Mouse (Mus musculus) liver, postnatal 0 days (tissue): ENCODE results near the gene Cbfb. TPM values are rescaled to one million over a fixed set of nuclear protein-coding genes. Genes with fewer than 3 reads are reported as not detected.

ENCODE experiments used
- ATAC-seq: fragments of 200-750 bp; cut with Nextera tagmentation; 2 replicates; pipeline ENCODE4 v1.8.0; 2017; ENCODE audit warnings: mild to moderate bottlenecking, moderate library complexity
- DNase-seq: peaks from one replicate; pipeline ENCODE4 v3.0.0-alpha.2; 2016
- H3K27ac ChIP-seq: fragments of 300-500 bp; sonication (generic); 2 replicates; pipeline ENCODE4 v1.5.1; 2014; ENCODE audit warnings: antibody characterized with exemption, moderate library complexity, mild to moderate bottlenecking, low read depth
- H3K27me3 ChIP-seq: fragments of 300-500 bp; sonication (generic); 2 replicates; pipeline ENCODE4 v1.6.1; 2014; ENCODE audit warnings: low read length, control low read depth, mixed read lengths; ENCODE audit not compliant: insufficient read depth
- H3K36me3 ChIP-seq: fragments of 300-500 bp; sonication (generic); replicated peaks from 2 replicates; pipeline ENCODE4 v1.6.1; 2014; ENCODE audit warnings: mild to moderate bottlenecking, control low read depth, low read length, moderate library complexity, mixed read lengths; ENCODE audit not compliant: insufficient read depth
- H3K4me1 ChIP-seq: fragments of 300-500 bp; sonication (generic); 2 replicates; pipeline ENCODE4 v1.6.1; 2014; ENCODE audit warnings: antibody characterized with exemption, mild to moderate bottlenecking, control low read depth; ENCODE audit not compliant: insufficient read depth
- H3K4me2 ChIP-seq: fragments of 300-500 bp; sonication (generic); 2 replicates; pipeline ENCODE4 v1.6.1; 2014; ENCODE audit warnings: low read depth, mild to moderate bottlenecking, low read length, moderate library complexity, mixed read lengths
- H3K4me3 ChIP-seq: fragments of 300-500 bp; sonication (generic); 2 replicates; pipeline ENCODE4 v1.5.1; 2014; ENCODE audit warnings: low read depth, low read length
- H3K9ac ChIP-seq: fragments of 300-500 bp; sonication (generic); replicated peaks from 2 replicates; pipeline ENCODE4 v1.6.1; 2014; ENCODE audit warnings: mild to moderate bottlenecking, moderate library complexity
- H3K9me3 ChIP-seq: fragments of 300-500 bp; sonication (generic); 2 replicates; pipeline ENCODE4 v1.6.1; 2016; ENCODE audit warnings: mild to moderate bottlenecking, control low read depth, low read length, mixed read lengths
- CTCF ChIP-seq: sonication (generic); IDR thresholded peaks from 2 replicates; pipeline ENCODE4 v1.5.1; 2016; ENCODE audit warnings: antibody characterized with exemption, low read depth
- EP300 ChIP-seq: IDR thresholded peaks from 2 replicates; pipeline ENCODE4 v1.6.1; 2016; ENCODE audit warnings: antibody characterized with exemption, low read depth, mild to moderate bottlenecking
- WGBS: fragments of 180-500 bp; shearing (Covaris S2); extraction: QIAGEN DNeasy Blood & Tissue Kit; methylation state at CpG from one replicate; pipeline ENCODE4 v1.1.7; 2014; ENCODE audit not compliant: insufficient replicate concordance; 5-methylcytosine and 5-hydroxymethylcytosine counted together
- polyA plus RNA-seq: library from polyadenylated mRNA; unstranded; fragments of >200 nt; fragmentation: Nextera tagmentation; extraction: Ambion mirVana; gene quantifications from 2 replicates; pipeline ENCODE4 v1.2.1, GENCODE M21; 2015

The Cbfb gene
- polyA plus RNA-seq, 1 experiment from 2014 or later, result 10.7 TPM

GRCm38 (mm10) chr8:105233126-105233935, 62.9 kb downstream of the Cbfb start:
- H3K4me3 ChIP-seq, result no peak overlapping the region
- no peak overlapping the region for H3K9ac ChIP-seq
- peaks cover 14% of the 10 kb centered on the region for H3K4me1 ChIP-seq
- peaks cover 38% of the 10 kb centered on the region for H3K36me3 ChIP-seq
- ATAC-seq (no peak), DNase-seq (no peak)
- H3K4me2 ChIP-seq, result no peak overlapping the region; the same call in 1 of the 2 replicates
- 67% methylated on average over 1 of the region's 1 CpGs for WGBS
- TF ChIP-seq CTCF (no peak), EP300 (no peak)
- H3K9me3 ChIP-seq, result no peaks in the 10 kb centered on the region
- H3K27me3 ChIP-seq, result no peaks in the 10 kb centered on the region
- no peak overlapping the region for H3K27ac ChIP-seq

DNA sequence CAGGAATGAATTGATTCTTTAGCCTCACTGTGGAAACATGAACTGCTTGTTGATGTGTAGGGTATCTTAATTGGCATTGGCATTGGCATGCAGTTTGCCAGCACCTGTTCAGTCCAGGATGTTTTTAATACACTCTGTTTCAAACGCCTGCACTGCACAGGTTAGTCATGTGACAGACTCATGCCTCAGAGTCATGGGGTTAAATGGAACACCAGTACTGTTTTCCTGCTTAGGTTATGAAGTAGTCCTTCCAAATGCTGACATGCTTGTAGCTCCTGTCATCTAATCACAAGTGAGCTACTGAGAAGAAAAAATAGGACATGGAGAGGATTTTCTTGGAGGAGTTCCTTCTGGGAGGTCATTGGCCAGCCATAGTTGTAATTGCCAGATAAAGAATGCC, 64.7 kb downstream of the Cbfb start:
- H3K36me3 ChIP-seq, result peaks cover 56% of the 10 kb centered on the region
- H3K27me3 ChIP-seq, result no peaks in the 10 kb centered on the region
- H3K4me2 ChIP-seq, result no peak overlapping the region
- no peak overlapping the region for H3K9ac ChIP-seq
- H3K4me1 ChIP-seq, result peaks cover 11% of the 10 kb centered on the region
- H3K4me3 ChIP-seq, result no peak overlapping the region
- TF ChIP-seq CTCF, result no peak
- no peak overlapping the region for H3K27ac ChIP-seq
- ATAC-seq, result no peak
- 81% methylated on average over 1 of the region's 1 CpGs for WGBS
- no peak for DNase-seq
- H3K9me3 ChIP-seq, result no peaks in the 10 kb centered on the region

DNA sequence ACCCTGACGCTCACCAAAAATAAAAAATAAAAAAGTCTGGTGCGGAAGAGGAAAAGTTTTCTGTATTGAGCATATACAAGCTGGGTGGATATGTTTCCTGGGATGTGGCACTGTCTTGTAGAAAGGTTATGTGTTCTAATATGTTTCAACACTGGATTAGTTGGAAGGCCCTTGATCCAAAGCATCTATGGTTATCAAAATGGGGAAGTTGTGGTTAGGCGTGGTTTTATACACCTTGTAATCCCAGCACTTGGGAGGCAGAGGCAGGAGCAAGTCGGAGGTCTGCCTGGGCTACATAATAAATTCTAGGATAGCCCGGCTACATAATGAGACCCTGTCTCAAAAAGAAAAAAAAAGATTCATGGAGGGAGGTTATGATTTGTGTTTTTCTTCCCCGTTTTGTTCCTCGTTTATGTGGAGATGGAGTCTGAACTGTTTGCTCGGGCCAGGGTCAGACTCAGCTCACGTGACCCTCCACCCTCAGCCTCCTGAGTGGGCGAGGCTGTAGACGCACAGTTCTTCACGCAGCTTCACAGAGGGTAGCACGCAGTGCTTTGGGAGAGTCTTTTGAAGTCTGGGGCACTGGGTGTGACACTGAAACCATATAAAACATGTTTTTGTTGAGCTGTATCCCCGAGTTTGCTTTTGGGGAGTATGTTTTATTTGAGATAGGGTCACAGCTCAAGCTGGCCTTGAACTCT, 67.1 kb downstream of the Cbfb start:
- H3K9ac ChIP-seq, result no peak overlapping the region
- no peaks in the 10 kb centered on the region for H3K27me3 ChIP-seq
- peaks cover 66% of the 10 kb centered on the region for H3K36me3 ChIP-seq
- H3K4me3 ChIP-seq, result no peak overlapping the region
- H3K4me2 ChIP-seq, result no peak overlapping the region
- DNase-seq, result no peak
- ATAC-seq, result no peak
- no peaks in the 10 kb centered on the region for H3K9me3 ChIP-seq
- 77% methylated on average over 14 of the region's 14 CpGs for WGBS
- no peak overlapping the region for H3K27ac ChIP-seq
- H3K4me1 ChIP-seq, result peaks cover 6% of the 10 kb centered on the region
- no peak for TF ChIP-seq CTCF
- no peak for TF ChIP-seq EP300

GRCm38 (mm10) chr8:105241016-105241415, 70.5 kb downstream of the Cbfb start:
- no peaks in the 10 kb centered on the region for H3K9me3 ChIP-seq
- WGBS, result 94% methylated on average over 7 of the region's 7 CpGs
- H3K4me3 ChIP-seq, result no peak overlapping the region
- no peaks in the 10 kb centered on the region for H3K4me1 ChIP-seq
- DNase-seq (no peak), ATAC-seq (no peak)
- H3K9ac ChIP-seq, result no peak overlapping the region
- TF ChIP-seq CTCF, result no peak
- no peak for TF ChIP-seq EP300
- H3K27ac ChIP-seq, result no peak overlapping the region
- H3K4me2 ChIP-seq, result no peak overlapping the region
- H3K36me3 ChIP-seq, result peaks cover 60% of the 10 kb centered on the region
- H3K27me3 ChIP-seq, result no peaks in the 10 kb centered on the region

DNA sequence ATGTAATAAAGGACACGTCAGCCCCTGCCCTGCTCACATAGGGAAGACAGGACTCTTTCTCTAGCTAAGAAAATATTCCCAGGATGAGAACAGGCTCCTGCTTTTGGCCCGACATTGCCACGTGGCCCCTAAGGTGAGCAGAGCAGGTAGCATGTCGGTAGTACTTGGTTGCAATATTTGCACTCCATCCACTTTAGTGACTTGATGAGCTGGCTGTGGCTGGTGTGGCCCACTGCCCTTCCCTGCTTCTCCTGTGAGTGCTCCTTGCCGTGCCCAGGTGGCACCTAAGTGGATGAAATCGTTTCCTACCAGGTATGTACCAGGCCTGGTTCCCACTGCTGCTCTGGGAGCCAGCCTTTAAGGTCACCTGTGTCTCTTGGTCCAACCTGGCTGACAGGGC, 81.5 kb downstream of the Cbfb start:
- H3K36me3 ChIP-seq, result peaks cover 59% of the 10 kb centered on the region
- no peak for DNase-seq
- WGBS, result 93% methylated on average over 6 of the region's 6 CpGs

DNA sequence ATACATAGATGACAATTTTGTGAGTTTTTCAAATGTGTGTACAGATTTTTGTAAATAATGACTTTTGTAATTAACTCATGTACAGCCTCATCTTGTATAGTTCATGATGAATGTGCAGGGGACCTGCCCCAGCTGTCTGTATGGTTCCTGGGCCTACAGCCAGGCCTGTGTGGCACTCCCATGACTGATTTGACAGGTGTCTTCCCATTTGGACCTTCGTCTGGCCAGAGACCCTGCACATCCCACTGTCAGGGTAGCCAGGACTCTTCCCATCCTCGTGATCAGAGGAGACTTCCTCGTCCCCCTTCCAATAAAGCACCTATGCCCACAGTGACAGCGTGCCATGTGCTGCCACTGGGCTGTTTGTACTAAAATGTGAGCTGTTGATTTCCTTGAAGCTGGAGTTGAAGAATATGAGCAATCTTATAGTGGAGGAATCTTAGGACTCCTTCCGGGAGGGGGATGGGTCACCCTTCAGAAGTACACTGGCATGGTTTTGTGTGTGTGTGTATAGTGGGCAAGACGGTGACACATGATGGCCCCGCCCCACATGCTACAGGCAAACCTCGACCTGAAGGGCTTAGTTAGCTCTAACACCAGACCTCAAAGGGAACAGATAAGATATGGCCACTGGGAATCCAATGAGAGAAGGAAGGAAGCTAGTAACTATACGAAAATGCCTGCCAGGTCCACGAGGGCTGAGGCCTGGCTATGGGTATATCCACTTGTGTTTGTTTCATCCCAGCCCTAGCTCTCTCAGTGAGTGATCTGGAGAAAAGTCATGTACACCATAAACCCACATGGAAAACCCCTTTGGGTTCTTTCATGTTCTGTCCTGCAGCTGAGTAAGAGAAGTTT, 82.4 kb downstream of the Cbfb start:
- 69% methylated on average over 10 of the region's 10 CpGs for WGBS
- ATAC-seq, result no peak
- peaks cover 50% of the 10 kb centered on the region for H3K36me3 ChIP-seq

More for the DNA sequence above, 81.5 kb downstream of the Cbfb start:
- peaks cover 21% of the 10 kb centered on the region for H3K4me1 ChIP-seq
- H3K27ac ChIP-seq, result no peak overlapping the region
- no peak overlapping the region for H3K4me2 ChIP-seq
- H3K9ac ChIP-seq, result no peak overlapping the region
- H3K9me3 ChIP-seq, result no peaks in the 10 kb centered on the region
- no peak for TF ChIP-seq CTCF
- TF ChIP-seq EP300, result no peak
- no peak for ATAC-seq
- H3K27me3 ChIP-seq, result no peaks in the 10 kb centered on the region
- H3K4me3 ChIP-seq, result no peak overlapping the region

More for the DNA sequence above, 82.4 kb downstream of the Cbfb start:
- DNase-seq, result no peak
- H3K9me3 ChIP-seq, result no peaks in the 10 kb centered on the region
- no peak overlapping the region for H3K27ac ChIP-seq
- no peaks in the 10 kb centered on the region for H3K27me3 ChIP-seq
- no peak for TF ChIP-seq CTCF
- no peak for TF ChIP-seq EP300
- no peak overlapping the region for H3K4me3 ChIP-seq
- H3K9ac ChIP-seq, result no peak overlapping the region
- peaks cover 21% of the 10 kb centered on the region for H3K4me1 ChIP-seq
- no peak overlapping the region for H3K4me2 ChIP-seq
